Mouse (Mus musculus): ENCODE data around the gene Mroh2a. TPM values are rescaled to one million over a fixed set of nuclear protein-coding genes. Genes with fewer than 3 reads are reported as not detected.

The Mroh2a gene
- polyA plus RNA-seq, 1 experiment from 2014 or later = 0.62 TPM

DNA sequence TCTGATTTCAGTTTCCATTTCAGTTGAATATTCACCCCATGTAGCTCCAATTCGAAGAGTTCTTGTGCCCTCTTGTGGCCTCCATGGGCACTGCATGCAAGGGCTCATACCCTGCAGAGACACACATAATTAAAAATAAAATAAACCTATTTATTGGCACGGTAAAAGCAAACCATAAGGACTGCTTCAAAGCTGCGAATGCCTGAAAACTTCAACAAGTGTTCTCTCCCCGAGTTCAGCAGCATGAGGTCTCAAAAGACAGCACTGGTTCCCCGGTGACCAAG, 60.9 kb downstream of the Mroh2a start:
- Histone ChIP-seq H3K36me3 (ENCODE audit: control insufficient read depth, insufficient read depth, low read length) (no peaks in the 10 kb centered on the region), H3K27ac (replicated peaks in 1 of 2; ENCODE audit: control insufficient read depth in 1 of 2, insufficient read depth in 1 of 2, low read depth in 2 of 2, low read length in 2 of 2) (no peak overlapping the region), H3K9me3 (ENCODE audit: control insufficient read depth, low read length) (peaks cover 70% of the 10 kb centered on the region), H3K4me1 (ENCODE audit: control insufficient read depth in 2 of 2, insufficient read depth in 2 of 2, low read length in 2 of 2) (no peaks in the 10 kb centered on the region), H3K4me2 (ENCODE audit: low read length) (no peak overlapping the region), H3K9ac (ENCODE audit: low read length) (no peak overlapping the region), H3K27me3 (ENCODE audit: control insufficient read depth, insufficient read depth, low read length) (no peaks in the 10 kb centered on the region), H3K4me3 (ENCODE audit: control insufficient read depth in 1 of 2, insufficient read depth in 1 of 2, low read depth in 1 of 2, low read length in 2 of 2) (no peak overlapping the region)
- WGBS = 35% methylated on average over 5 of the region's 5 CpGs
- ATAC-seq (ENCODE audit: insufficient number of reproducible peaks, insufficient read depth, low FRiP score, low read depth) = no peak

GRCm38 (mm10) chr1:88288056-88288788, 61.4 kb downstream of the Mroh2a start:
- ATAC-seq (ENCODE audit: insufficient number of reproducible peaks, insufficient read depth, low FRiP score, low read depth) = no peak
- Histone ChIP-seq H3K9ac (ENCODE audit: low read length) (no peak overlapping the region), H3K36me3 (ENCODE audit: control insufficient read depth, insufficient read depth, low read length) (no peaks in the 10 kb centered on the region), H3K27ac (replicated peaks in 1 of 2; ENCODE audit: control insufficient read depth in 1 of 2, insufficient read depth in 1 of 2, low read depth in 2 of 2, low read length in 2 of 2) (no peak overlapping the region), H3K4me2 (ENCODE audit: low read length) (no peak overlapping the region), H3K9me3 (ENCODE audit: control insufficient read depth, low read length) (peaks cover 67% of the 10 kb centered on the region), H3K27me3 (ENCODE audit: control insufficient read depth, insufficient read depth, low read length) (no peaks in the 10 kb centered on the region), H3K4me1 (ENCODE audit: control insufficient read depth in 2 of 2, insufficient read depth in 2 of 2, low read length in 2 of 2) (no peaks in the 10 kb centered on the region), H3K4me3 (ENCODE audit: control insufficient read depth in 1 of 2, insufficient read depth in 1 of 2, low read depth in 1 of 2, low read length in 2 of 2) (no peak overlapping the region)
- 31% methylated on average over 3 of the region's 3 CpGs for WGBS

DNA sequence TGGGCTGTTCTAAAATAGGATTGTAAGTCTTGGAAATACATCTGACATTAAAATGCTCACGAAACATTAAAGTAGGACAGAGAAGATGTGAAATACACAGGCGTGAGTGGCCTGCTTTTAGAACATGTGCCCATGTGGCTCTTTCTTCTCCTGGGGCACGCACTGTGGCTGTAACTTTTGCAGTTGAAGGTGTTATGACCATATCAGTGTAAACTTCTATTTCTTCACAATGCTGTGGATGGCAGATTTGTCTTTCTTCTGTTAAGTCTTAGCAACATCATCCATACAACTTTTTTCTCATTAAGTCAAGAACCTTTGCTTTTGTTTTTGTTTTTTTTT, 62.0 kb downstream of the Mroh2a start:
- Histone ChIP-seq H3K36me3 (ENCODE audit: control insufficient read depth, insufficient read depth, low read length) (no peaks in the 10 kb centered on the region), H3K4me3 (ENCODE audit: control insufficient read depth in 1 of 2, insufficient read depth in 1 of 2, low read depth in 1 of 2, low read length in 2 of 2) (no peak overlapping the region), H3K27me3 (ENCODE audit: control insufficient read depth, insufficient read depth, low read length) (no peaks in the 10 kb centered on the region), H3K4me2 (ENCODE audit: low read length) (no peak overlapping the region), H3K9me3 (ENCODE audit: control insufficient read depth, low read length) (peaks cover 65% of the 10 kb centered on the region), H3K4me1 (ENCODE audit: control insufficient read depth in 2 of 2, insufficient read depth in 2 of 2, low read length in 2 of 2) (no peaks in the 10 kb centered on the region), H3K9ac (ENCODE audit: low read length) (no peak overlapping the region), H3K27ac (replicated peaks in 1 of 2; ENCODE audit: control insufficient read depth in 1 of 2, insufficient read depth in 1 of 2, low read depth in 2 of 2, low read length in 2 of 2) (no peak overlapping the region)
- WGBS = 60% methylated on average over 3 of the region's 3 CpGs
- no peak for ATAC-seq (ENCODE audit: insufficient number of reproducible peaks, insufficient read depth, low FRiP score, low read depth)

DNA sequence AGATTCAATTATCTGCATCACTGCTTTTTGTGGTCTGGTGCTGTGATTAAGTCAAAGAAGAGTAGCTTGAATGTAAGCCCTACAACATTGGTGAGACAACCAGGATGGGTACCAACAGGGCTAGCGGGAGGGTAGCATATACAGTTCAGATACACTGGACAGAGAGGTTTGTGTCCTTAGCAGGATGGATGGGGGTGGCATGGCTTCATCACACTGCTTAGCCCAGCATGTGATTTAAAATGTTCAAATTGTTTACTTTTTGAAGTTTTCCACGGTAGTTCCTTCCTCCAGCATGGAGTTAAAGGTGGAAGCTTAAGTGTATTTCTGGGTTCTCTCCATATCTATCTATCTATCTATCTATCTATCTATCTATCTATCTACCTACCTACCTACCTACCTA, 62.4 kb downstream of the Mroh2a start:
- Histone ChIP-seq H3K27ac (replicated peaks in 1 of 2; ENCODE audit: control insufficient read depth in 1 of 2, insufficient read depth in 1 of 2, low read depth in 2 of 2, low read length in 2 of 2) (no peak overlapping the region), H3K27me3 (ENCODE audit: control insufficient read depth, insufficient read depth, low read length) (no peaks in the 10 kb centered on the region), H3K4me2 (ENCODE audit: low read length) (no peak overlapping the region), H3K36me3 (ENCODE audit: control insufficient read depth, insufficient read depth, low read length) (no peaks in the 10 kb centered on the region), H3K4me1 (ENCODE audit: control insufficient read depth in 2 of 2, insufficient read depth in 2 of 2, low read length in 2 of 2) (no peaks in the 10 kb centered on the region), H3K4me3 (ENCODE audit: control insufficient read depth in 1 of 2, insufficient read depth in 1 of 2, low read depth in 1 of 2, low read length in 2 of 2) (no peak overlapping the region), H3K9ac (ENCODE audit: low read length) (no peak overlapping the region), H3K9me3 (ENCODE audit: control insufficient read depth, low read length) (peaks cover 64% of the 10 kb centered on the region)
- ATAC-seq (ENCODE audit: insufficient number of reproducible peaks, insufficient read depth, low FRiP score, low read depth) = no peak
- 49% methylated on average over 2 of the region's 2 CpGs for WGBS

- no peak for ATAC-seq (ENCODE audit: insufficient number of reproducible peaks, insufficient read depth, low FRiP score, low read depth)
- no peaks in the 10 kb centered on the region for H3K27me3 ChIP-seq (ENCODE audit: control insufficient read depth, insufficient read depth, low read length)
- no peak overlapping the region for H3K9ac ChIP-seq (ENCODE audit: low read length)
- H3K9me3 ChIP-seq (ENCODE audit: control insufficient read depth, low read length) = peaks cover 63% of the 10 kb centered on the region
- no peaks in the 10 kb centered on the region for H3K36me3 ChIP-seq (ENCODE audit: control insufficient read depth, insufficient read depth, low read length)
- WGBS = 35% methylated on average over 4 of the region's 4 CpGs
- H3K4me3 ChIP-seq (ENCODE audit: control insufficient read depth in 1 of 2, insufficient read depth in 1 of 2, low read depth in 1 of 2, low read length in 2 of 2) = no peak overlapping the region
- no peak overlapping the region for H3K4me2 ChIP-seq (ENCODE audit: low read length)
- no peak overlapping the region for H3K27ac ChIP-seq (replicated peaks in 1 of 2; ENCODE audit: control insufficient read depth in 1 of 2, insufficient read depth in 1 of 2, low read depth in 2 of 2, low read length in 2 of 2)
- no peaks in the 10 kb centered on the region for H3K4me1 ChIP-seq (ENCODE audit: control insufficient read depth in 2 of 2, insufficient read depth in 2 of 2, low read length in 2 of 2)
These were observed 63.1 kb downstream of the Mroh2a start for GRCm38 (mm10) chr1:88289917-88290316.

DNA sequence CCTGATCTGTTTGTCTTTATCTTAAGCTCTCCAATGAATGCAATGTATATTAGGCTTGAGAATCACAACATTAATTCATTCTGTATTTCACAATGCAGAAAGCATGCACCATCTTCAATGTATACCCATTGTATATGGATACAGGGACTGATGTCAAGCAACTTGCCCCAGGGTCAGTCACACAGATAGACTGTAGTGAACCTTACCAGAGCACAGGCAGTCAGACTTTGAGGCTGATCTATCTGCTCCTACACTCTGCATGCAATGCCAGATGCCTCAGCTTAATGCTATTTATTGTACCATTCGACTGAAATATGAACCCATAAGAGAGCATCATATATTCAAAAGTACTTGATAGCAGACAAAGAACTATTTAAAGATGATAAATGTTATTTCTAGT, 63.7 kb downstream of the Mroh2a start:
- WGBS = 58% methylated on average over 1 of the region's 1 CpGs
- ATAC-seq (ENCODE audit: insufficient number of reproducible peaks, insufficient read depth, low FRiP score, low read depth) = no peak
- Histone ChIP-seq H3K9me3 (ENCODE audit: control insufficient read depth, low read length) (peaks cover 62% of the 10 kb centered on the region), H3K4me3 (ENCODE audit: control insufficient read depth in 1 of 2, insufficient read depth in 1 of 2, low read depth in 1 of 2, low read length in 2 of 2) (no peak overlapping the region), H3K4me1 (ENCODE audit: control insufficient read depth in 2 of 2, insufficient read depth in 2 of 2, low read length in 2 of 2) (no peaks in the 10 kb centered on the region), H3K27me3 (ENCODE audit: control insufficient read depth, insufficient read depth, low read length) (no peaks in the 10 kb centered on the region), H3K36me3 (ENCODE audit: control insufficient read depth, insufficient read depth, low read length) (no peaks in the 10 kb centered on the region), H3K9ac (ENCODE audit: low read length) (no peak overlapping the region), H3K4me2 (ENCODE audit: low read length) (no peak overlapping the region), H3K27ac (replicated peaks in 1 of 2; ENCODE audit: control insufficient read depth in 1 of 2, insufficient read depth in 1 of 2, low read depth in 2 of 2, low read length in 2 of 2) (no peak overlapping the region)

DNA sequence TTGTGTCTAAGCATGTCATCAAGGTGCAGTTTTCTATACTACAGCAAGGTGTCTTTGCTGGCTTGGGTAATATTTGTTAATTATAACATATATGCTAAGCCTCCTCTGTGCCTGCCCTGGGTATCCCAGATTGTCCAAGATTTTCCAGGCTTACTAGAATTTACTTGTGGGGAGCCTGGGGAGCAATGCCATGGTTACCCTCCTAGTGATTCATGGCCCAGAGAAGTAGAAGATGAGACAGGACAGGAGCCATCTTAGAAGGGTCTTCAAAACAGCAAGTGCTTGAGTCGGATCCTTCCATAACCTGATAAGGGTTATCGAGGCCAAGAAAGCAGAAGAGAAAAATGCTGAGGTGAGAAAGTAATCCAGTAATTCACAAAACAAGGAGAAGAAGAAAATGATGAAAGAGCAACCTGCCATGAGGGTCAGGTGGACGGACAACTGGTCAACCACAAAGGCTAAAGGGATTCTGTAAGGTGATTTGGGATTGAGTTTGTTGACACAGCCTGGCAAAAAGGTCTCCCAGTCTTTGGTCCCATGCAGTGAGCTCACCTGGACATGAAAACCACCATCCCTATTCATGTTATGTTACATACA, 64.7 kb downstream of the Mroh2a start:
- Histone ChIP-seq H3K9ac (ENCODE audit: low read length) (no peak overlapping the region), H3K27ac (replicated peaks in 1 of 2; ENCODE audit: control insufficient read depth in 1 of 2, insufficient read depth in 1 of 2, low read depth in 2 of 2, low read length in 2 of 2) (no peak overlapping the region), H3K36me3 (ENCODE audit: control insufficient read depth, insufficient read depth, low read length) (no peaks in the 10 kb centered on the region), H3K27me3 (ENCODE audit: control insufficient read depth, insufficient read depth, low read length) (no peaks in the 10 kb centered on the region), H3K4me1 (ENCODE audit: control insufficient read depth in 2 of 2, insufficient read depth in 2 of 2, low read length in 2 of 2) (no peaks in the 10 kb centered on the region), H3K4me2 (ENCODE audit: low read length) (no peak overlapping the region), H3K9me3 (ENCODE audit: control insufficient read depth, low read length) (peaks cover 62% of the 10 kb centered on the region), H3K4me3 (ENCODE audit: control insufficient read depth in 1 of 2, insufficient read depth in 1 of 2, low read depth in 1 of 2, low read length in 2 of 2) (no peak overlapping the region)
- 49% methylated on average over 3 of the region's 3 CpGs for WGBS
- no peak for ATAC-seq (ENCODE audit: insufficient number of reproducible peaks, insufficient read depth, low FRiP score, low read depth)

DNA sequence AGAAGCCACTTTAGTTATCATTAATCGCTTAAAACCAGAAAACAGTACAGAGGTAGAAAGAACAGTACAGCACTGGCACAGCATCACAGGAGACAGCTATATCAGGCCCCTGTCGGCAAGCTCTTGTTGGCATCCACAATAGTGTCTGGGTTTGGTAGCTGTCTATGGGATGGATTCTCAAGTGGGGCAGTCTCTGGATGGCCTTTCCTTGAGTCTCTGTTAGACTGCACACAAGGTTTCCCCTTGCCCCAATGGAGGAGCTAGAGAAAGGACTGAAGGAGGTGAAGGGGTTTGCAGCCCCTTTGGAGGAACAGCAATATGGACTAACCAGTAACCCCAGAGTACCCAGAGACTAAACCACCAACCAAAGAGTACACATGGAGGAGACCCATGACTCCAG, 65.3 kb downstream of the Mroh2a start:
- no peak for ATAC-seq (ENCODE audit: insufficient number of reproducible peaks, insufficient read depth, low FRiP score, low read depth)
- Histone ChIP-seq H3K4me3 (ENCODE audit: control insufficient read depth in 1 of 2, insufficient read depth in 1 of 2, low read depth in 1 of 2, low read length in 2 of 2) (no peak overlapping the region), H3K27ac (replicated peaks in 1 of 2; ENCODE audit: control insufficient read depth in 1 of 2, insufficient read depth in 1 of 2, low read depth in 2 of 2, low read length in 2 of 2) (no peak overlapping the region), H3K9me3 (ENCODE audit: control insufficient read depth, low read length) (peaks cover 59% of the 10 kb centered on the region), H3K9ac (ENCODE audit: low read length) (no peak overlapping the region), H3K36me3 (ENCODE audit: control insufficient read depth, insufficient read depth, low read length) (no peaks in the 10 kb centered on the region), H3K4me1 (ENCODE audit: control insufficient read depth in 2 of 2, insufficient read depth in 2 of 2, low read length in 2 of 2) (no peaks in the 10 kb centered on the region), H3K4me2 (ENCODE audit: low read length) (no peak overlapping the region), H3K27me3 (ENCODE audit: control insufficient read depth, insufficient read depth, low read length) (no peaks in the 10 kb centered on the region)
- WGBS = 50% methylated on average over 2 of the region's 2 CpGs
